Mouse (Mus musculus): Measurements from ENCODE around the gene Hoxc10.

DNA sequence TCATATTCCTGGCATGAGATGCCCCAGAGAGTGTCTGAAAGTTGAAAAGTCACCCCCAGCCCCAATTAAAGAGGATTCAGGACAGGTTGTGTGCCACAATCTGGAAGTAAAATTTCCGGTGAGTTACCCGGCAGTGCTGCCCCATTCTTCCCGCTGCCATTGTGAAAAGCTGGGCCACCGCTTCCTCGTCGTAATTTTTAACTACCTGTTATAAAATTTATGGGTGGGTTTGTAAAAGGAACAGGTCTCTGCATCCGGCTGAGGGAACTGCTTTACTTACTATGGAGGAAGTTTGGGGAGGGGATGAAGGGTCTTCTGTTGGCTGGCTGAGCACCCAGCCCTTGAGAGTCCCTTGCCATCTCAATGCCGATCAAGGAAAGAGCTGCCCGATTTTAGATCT lies 30.0 kb downstream of the Hoxc10 start:
- no peak for TF ChIP-seq POLR2A (IDR thresholded peaks at IDR 0.05; ENCODE audit: low read depth, low read length)
- no peak for TF ChIP-seq CTCF (conservative IDR thresholded peaks at IDR 0.05; ENCODE audit: insufficient read depth, insufficient read length, low read depth, low read length)

All from kidney, adult 2 months (tissue).